9 mouse cellular contexts compared by ENCODE assay signal in genomic region chr4:57954580-57954979, GRCm38 (mm10). TPM values are rescaled to one million over a fixed set of nuclear protein-coding genes. Genes with fewer than 3 reads are reported as not detected.
DNase-seq lines count a peak whose midpoint lies in the region; ATAC-seq lines count a peak whose summit lies in the region.
"Had no signal": no experiment of that assay in that cellular context is flagged by ENCODE, and none has a peak within 500 bp of the region (broad histone marks: within the 10 kb centered on the region; RNA-seq: fewer than 3 reads in every experiment).

No protein-coding gene starts in this region.

- H3K27ac ChIP-seq in intestine, embryonic 15.5 days: no peak overlapping the region

- DNase-seq in kidney, adult 9 months: peak; percentile 28
- no peak for DNase-seq in kidney, postnatal 10 days
- DNase-seq in c-Kit-positive CD71-positive TER-119-positive erythroid progenitor cells, embryonic 14.5 days (ENCODE audit: low spot score): peak; percentile 8
- DNase-seq in natural killer cell, adult 2 months (ENCODE audit: low spot score in 2 of 2): peak; percentile 8 to 41
- no peak for DNase-seq in gastrocnemius, adult 18-20 months (ENCODE audit: low spot score)
- no peak for DNase-seq in thymus, postnatal 10 days (ENCODE audit: low spot score in 2 of 2)
- no peak for DNase-seq in adrenal gland, postnatal 4 days (ENCODE audit: low spot score in 2 of 2)
- DNase-seq: gastrocnemius, postnatal 25 days had no signal

- H3K4me2 ChIP-seq in intestine, embryonic 15.5 days (replicated peaks): peak overlapping the region; percentile 75

- no peak for ATAC-seq in intestine, embryonic 15.5 days

- H3K4me1 ChIP-seq in intestine, embryonic 15.5 days (replicated peaks): peaks cover 23% of the 10 kb centered on the region

- peak overlapping the region; percentile 72; the same call in 1 of the 2 replicates for H3K9ac ChIP-seq in intestine, embryonic 15.5 days

- H3K4me3 ChIP-seq in intestine, embryonic 15.5 days (replicated peaks): peak overlapping the region; percentile 83

- H3K27me3 ChIP-seq in intestine, embryonic 15.5 days (replicated peaks): no peaks in the 10 kb centered on the region

- peaks cover 23% of the 10 kb centered on the region for H3K36me3 ChIP-seq in intestine, embryonic 15.5 days

- no peaks in the 10 kb centered on the region for H3K9me3 ChIP-seq in intestine, embryonic 15.5 days

- 62% methylated on average over 6 of the region's 6 CpGs for whole genome bisulfite sequencing in intestine, embryonic 15.5 days

RNA-seq across cellular contexts. Expression of gene Txn1, which starts 1.6 kb away (rescaled TPM):
- polyA plus RNA-seq in intestine, embryonic 15.5 days (2015; fragmentation: Nextera tagmentation; extraction: Ambion mirVana): 632 and 657 TPM in 2 replicates
- 10 to 100 TPM; 69.4 to 71.6 TPM for total RNA-seq in gastrocnemius, adult 18-20 months (2021)
- 100 to 1,000 TPM; 263 to 266 TPM for total RNA-seq in adrenal gland, postnatal 4 days (2021)

RNA-seq across cellular contexts. Expression of gene D630039A03Rik, which starts 38.5 kb away (rescaled TPM):
- polyA plus RNA-seq in intestine, embryonic 15.5 days (2015; fragmentation: Nextera tagmentation; extraction: Ambion mirVana): 10.9 and 11.2 TPM in 2 replicates
- total RNA-seq in gastrocnemius, adult 18-20 months (2021): not detected
- total RNA-seq in adrenal gland, postnatal 4 days (2021): 10 to 100 TPM; 10.1 to 10.2 TPM
- total RNA-seq: gastrocnemius, postnatal 25 days had no signal

RNA-seq across cellular contexts. Expression of gene Txndc8, which starts 54.3 kb away (rescaled TPM):
- not detected in 2 replicates for polyA plus RNA-seq in intestine, embryonic 15.5 days (2015; fragmentation: Nextera tagmentation; extraction: Ambion mirVana)
- total RNA-seq in gastrocnemius, adult 18-20 months (2021): not detected
- total RNA-seq in adrenal gland, postnatal 4 days (2021): not detected
- total RNA-seq: gastrocnemius, postnatal 25 days had no signal

Comparison
In these comparisons a context has a peak if more than half of its experiments do, and no peak if none do; other contexts are left out.
1. DNase-seq: peak in kidney, adult 9 months (single experiment), c-Kit-positive CD71-positive TER-119-positive erythroid progenitor cells, embryonic 14.5 days (single experiment) and natural killer cell, adult 2 months (2 of 2); none in kidney, postnatal 10 days (single experiment), gastrocnemius, adult 18-20 months (single experiment), thymus, postnatal 10 days (0 of 2) and adrenal gland, postnatal 4 days (0 of 2).
2. RNA of gene D630039A03Rik, which starts 38.5 kb away (total RNA-seq): 10.1 to 10.2 TPM in adrenal gland, postnatal 4 days; not detected in gastrocnemius, adult 18-20 months; every median in the first group is over 10 times any median in the second.